Mouse (Mus musculus) layer of hippocampus, adult 9-11 months (tissue): ENCODE measurements around the gene Gm49368.
"Not testable (repeated sequence)": the region's sequence is repeated elsewhere in the genome, so short reads cannot be mapped to it uniquely, and the experiment has no call there.

Experiments used
- DNase-seq: peaks from one replicate; pipeline ENCODE4 v3.0.0; 2022

Gene Gm49368

DNA sequence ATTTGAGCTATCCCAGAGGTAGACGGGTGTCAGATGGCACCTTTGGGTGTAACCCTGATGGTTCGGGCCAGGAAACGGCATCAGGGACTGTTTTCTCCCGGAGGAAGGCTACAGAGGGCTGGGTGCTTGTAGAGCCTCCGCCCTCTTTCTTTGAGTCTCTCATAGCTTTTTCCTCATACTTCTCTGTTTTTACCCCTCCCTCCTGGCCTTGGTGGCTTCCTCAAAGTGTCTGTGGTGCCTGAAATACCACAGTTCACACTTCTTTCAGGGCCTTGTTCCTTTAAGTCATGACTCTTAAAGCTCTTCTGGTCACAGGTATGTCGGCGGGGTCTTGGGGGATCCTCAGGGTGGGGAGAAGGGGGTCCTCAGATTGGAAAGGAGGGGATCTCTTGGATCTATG lies at the start of gene Gm49368, which contains the start of gene Itgam:
Gene Gm49368, plus strand, starts transcription at position 228 of the 400 bp plus-strand sequence.
Gene Itgam, plus strand, starts transcription at position 185 of the 400 bp plus-strand sequence.
- no peak for DNase-seq

DNA sequence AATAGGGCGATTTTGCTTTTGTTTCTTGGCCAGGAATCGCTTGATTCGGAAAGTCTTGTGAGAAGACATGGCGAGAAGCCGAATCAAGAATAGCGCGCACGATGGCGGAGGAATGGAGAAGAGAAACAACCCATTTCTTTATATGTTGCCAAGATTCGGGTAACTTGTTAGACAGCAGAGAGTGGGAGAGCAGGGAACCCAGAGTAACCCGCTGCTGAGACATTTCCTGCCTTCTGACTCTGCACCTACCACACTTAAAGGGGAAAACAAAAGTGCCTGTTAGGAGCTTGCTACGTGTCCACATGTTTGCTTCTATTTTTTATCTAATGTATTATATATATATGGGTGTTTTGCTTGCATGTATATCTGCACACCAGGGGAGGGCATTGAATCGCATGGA lies 49.4 kb upstream of the Gm49368 start:
- DNase-seq: peak; percentile 70

DNA sequence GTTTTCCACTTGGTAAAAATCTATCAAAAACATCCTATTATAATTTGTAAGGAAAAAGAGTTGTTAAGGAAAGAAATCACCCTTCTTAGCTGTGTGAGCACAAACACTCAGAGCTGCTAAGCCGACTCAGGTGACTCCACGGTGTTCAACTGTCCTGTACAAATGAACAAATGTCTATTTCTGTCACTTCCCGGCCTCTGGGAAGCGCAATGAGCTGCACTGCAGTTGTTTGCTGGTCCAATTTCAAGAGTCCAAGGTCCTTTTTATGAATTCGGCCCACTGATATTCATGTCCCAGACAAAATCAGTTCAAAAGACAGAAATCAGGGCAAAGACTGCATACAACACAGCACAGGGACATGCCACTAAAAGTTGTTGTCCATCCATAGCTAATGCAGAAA lies 46.3 kb upstream of the Gm49368 start:
- not testable (repeated sequence) for DNase-seq

DNA sequence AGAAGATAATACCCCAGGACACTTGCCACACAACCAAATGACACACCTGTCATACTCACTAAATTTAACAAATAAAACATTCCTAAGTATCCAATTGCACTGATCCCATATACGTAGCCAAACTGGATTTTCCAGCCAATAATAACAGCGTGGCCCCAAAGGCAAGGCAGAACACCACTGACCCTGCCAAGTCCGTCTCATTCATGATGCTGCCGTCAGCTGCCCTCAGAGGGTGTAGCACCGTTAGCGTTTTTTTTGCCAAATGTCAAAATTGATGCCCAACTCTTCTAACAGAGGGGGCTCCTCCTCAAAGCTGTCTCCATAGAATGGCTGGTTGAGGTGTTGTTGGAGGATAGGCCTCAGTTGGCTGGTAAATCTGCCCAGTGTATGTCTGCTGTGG lies 45.8 kb upstream of the Gm49368 start:
- DNase-seq: no peak

DNA sequence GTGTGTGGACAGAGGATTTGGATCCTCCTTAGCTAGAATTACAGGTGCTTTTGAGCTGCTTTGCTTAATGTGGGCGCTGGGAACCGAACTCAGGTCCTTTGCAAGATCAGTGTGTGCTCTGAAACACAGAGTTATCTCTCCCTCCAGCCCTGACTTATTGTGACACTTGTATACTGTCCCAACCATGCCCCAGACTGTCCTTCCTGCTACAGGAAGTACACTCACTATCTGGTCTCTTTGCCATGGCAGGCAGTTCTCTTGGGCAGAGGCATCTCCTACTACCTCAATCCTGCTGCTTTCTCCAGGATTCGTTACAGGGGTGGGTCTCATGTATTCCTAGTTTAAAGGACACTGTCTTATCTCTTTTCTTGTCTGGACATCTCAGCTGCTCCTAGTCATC lies 44.2 kb upstream of the Gm49368 start:
- DNase-seq: no peak

DNA sequence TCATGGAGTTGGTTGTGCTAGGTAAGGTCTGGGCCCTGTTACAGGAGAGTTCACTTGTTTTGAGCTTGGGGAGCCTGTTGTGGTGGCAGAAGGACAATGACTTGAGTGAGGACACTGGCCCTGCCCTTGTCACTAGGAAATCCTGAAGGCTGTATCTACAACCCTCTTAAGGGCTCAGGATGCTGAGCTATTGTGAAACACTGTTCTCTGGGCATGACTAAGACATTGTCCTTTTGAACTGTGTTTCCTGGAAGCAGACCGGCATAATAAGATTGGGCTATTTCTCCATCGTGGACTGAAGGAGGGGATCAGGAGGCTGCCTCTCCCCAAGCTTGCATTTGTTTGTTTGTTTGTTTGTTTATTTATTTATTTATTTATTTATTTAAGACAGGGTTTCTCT lies 43.3 kb upstream of the Gm49368 start:
- DNase-seq: no peak

DNA sequence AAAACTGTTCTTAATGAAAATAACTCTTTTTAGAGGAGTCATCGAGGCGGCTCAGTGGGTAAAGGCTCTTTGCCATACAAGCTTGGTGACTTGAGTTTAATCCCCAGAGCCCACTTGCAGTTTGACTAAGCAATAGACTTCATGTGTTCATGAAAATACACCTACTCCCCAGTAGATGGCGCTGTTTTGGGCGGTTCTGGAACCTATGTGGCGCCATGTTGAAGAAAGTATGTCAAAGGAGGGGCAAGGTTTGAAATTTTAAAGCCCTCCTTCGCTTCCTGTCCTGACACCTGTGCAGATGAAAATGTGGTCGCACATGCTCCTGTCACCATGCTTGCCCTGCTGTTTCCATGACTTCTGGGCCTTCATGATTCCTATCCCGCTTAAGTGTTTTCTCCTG lies 39.5 kb upstream of the Gm49368 start:
- no peak for DNase-seq

DNA sequence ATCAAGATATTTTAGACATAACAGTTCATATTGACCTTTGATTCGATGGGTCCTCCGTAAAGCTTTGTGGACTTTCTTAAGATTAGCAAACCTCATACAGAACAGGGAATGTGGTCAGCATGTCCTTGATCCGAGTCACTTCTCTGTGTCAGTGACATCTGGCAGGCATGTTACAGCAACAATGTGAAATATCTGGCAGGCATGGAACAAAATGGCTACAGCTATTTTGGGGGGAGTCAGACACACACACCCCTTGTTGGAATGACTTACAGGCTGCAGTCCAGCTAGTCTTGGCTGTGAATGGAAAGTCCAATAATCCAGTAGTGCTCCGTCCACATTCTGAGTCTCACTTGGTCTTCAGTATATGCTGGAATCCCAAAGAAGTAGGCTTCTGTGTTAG lies 38.9 kb upstream of the Gm49368 start:
- DNase-seq: no peak

DNA sequence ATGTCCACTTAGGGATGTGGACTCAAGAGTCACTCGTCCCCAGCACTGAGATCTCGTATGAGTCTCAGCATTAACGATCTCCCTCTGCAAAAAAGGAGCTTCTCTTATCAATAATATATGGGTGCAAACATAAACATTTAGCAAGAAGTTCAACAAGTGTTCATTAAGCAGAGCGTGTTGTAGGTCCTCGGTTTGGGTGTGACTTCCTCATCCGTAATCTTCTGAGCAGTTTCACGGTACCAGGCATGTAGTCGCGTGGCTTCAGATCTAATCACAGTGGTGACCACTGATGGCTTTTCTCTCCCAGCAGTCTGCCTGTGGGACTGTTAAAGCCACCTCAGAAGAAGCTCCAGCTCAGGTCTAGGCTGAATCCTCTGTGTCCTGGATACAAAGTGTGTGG lies 38.1 kb upstream of the Gm49368 start:
- no peak for DNase-seq

DNA sequence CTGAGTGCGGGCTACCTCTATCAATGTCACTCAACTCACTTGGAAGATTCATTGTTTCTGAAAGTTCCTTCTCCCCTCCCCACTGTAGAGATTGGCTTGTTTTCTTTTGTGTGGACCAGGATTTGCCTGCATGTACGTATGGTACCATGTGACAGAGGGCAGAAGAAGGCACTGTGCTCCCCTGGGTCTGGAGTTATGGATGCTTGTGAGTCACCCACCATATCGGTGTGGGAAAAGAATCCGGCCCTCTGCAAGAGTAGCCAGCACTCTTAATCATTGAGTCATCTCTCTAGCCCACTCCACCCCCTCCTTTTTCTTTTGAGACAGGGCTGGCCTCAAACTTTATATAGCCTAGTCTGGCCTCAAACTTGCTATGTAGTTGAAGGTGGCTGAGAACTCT lies 37.6 kb upstream of the Gm49368 start:
- DNase-seq: no peak

DNA sequence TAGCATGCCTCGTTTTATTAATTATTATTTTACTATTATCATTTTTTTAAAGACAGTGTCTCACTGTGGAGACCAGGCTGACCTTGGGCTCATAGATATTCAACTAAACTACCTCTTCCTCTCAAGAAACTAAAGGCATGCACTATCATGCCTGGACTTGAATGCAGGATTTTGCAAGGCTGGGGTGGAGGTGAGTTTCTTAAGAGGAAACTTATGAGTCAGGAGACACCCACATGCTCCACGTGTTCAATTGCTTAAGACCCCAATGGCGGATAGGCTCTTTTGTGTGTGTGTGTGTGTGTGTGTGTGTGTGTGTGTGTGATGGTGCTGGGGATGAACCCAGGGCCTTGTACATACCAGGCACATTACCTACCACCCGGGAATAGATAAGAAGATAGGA lies 37.1 kb upstream of the Gm49368 start:
- no peak for DNase-seq

DNA sequence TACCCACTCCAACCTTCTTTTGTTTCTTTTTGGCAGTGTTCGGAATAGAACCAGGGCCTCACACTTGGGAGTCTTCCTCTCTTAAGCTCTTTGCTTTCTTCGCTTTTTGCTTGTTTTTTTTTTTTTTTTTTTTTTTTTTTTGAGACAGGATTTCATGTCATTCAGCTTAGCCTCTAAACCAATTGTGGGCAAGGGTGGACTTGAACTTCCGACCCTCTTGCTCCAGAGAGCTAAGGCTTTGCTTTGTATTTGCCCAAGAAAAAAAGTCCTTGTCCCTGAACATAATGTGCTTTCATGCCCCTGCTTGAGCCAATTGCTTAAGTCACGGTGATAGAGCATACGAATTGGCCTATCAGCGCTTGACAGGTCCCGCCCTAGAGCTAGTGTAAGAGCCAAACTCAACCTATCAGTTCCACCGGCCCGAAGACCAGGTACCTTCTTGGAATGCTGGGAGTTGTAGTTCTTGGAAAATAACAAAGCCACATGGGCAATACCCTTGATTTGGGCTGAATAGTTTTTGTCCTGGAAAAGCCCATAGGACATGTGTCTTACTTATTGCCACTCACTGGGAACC lies 31.0 kb upstream of the Gm49368 start:
- no peak for DNase-seq

DNA sequence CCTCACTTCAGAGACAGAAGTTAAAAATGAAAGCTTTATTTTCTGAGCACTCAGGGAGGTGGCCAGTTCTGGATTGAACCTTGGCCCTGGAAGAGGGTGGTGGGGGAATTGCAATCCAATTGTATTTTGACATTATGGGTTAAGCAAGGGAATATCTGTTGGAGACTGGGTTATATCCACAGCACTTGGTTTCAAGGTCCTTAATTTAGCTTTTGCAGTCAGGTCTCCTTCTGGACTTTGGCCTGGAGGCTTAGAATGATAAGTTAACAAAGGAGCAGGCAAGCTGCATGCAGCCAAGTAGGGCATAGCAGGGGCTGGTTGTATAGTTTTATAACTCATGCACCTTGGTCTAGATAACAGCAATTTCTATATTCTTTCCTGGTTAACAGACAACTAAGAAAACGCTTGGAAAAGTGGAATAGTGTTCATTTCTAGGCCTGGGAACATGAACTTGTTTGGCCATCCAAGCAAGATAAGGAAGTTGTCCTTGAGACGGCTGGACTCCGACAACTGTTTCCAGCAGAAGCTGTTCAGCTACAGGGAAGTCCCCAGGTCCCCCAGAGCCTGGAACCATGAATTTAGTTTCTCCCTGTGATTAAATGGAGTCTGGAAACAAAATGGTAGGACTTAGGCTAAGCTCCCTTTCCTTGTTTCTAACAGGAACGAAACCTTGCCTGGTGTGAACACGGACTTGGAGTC lies 30.0 kb upstream of the Gm49368 start:
- DNase-seq: no peak

DNA sequence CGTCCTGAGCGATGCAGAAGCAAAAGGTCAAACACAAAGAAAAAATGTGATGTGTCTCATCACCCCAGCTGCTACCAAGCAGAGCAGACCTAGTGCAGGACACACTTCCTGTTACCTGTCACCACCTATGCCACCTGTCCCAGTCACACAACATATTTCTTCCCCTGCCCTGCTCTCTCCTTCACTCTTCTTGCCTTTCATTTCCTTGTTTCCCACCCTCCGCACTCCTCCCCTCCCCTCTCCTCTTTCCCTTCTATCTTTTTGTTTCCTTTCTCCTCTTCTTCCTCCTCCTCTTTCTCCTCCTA lies 29.5 kb upstream of the Gm49368 start:
- DNase-seq: no peak

DNA sequence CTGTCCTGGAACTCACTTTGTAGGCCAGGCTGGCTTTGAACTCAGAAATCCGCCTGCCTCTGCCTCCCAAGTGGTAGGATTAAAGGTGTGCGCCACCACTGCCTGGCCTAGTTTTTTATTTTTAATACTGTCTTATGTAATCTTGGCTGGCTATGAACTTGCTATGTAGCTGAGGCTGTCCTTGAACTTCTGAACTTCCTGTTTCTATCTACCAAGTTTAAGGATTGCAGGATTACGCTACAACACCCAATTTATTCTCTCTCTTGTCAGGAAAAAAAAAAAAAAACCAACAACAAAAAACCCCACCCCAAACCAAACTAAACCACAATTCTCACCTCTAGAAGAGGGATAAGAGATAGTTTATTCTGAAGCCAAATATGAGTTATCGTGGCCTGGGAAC lies 28.9 kb upstream of the Gm49368 start:
- no peak for DNase-seq

DNA sequence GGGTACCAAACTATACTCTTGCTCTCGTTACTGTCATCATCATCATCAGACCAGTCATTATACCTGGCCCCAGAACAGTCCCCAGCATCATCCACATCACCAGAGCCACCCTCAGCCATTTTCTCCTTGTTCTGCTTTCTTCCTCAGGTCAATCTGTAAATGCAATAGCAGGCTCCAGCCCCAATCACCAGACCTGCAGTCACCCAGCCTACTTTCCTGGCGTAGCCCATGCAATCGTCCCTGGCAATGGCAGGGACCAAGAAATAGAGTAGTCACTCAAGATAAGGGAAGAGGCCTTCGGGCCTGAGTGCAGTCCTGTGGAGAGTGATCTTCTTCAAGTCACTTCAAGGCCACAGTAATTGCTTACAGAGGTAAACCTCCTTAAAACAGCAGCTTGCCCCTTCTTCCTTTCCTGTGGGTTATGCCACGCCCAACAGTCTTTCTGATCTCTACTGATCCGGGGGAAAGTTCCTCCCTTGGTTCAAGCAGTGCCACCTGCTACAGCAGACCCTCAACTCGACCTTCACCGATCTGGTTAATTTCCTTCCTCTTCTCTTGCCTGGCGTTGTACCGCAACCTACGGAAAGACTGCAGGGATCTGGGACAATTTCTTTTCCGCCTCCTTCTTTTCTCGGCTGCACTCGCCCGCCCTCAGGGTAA lies 20.2 kb upstream of the Gm49368 start:
- DNase-seq: not testable (repeated sequence)

DNA sequence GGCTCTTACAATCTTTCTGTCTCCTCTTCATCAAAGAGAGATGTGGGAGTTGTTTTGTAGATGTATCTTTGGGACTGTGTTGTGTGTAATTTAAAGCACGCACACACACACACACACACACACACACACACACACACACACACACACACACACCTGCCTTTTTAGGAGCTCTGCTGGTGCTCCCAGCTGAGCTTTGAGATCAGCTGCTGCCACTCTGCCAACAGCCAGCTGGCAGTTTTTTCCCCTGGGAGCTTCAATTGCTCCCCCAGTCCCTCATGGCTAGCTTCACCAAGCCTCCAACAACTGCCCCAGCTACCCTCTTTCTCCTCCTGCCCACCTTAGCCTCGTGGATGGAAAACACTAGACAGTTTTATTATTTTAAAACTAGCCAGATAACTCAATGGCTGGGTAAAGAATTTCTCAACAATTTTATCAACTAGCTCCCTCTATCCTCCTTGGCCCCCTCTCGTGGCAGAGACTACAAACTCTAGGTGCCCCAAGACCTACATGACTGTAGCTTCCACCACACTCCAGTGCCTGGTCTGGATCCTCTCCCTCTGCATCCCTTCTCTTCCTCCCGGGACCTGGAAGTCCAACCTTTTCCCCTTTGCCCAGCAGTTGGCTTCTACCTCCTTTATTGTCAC lies 18.2 kb upstream of the Gm49368 start:
- DNase-seq: no peak

DNA sequence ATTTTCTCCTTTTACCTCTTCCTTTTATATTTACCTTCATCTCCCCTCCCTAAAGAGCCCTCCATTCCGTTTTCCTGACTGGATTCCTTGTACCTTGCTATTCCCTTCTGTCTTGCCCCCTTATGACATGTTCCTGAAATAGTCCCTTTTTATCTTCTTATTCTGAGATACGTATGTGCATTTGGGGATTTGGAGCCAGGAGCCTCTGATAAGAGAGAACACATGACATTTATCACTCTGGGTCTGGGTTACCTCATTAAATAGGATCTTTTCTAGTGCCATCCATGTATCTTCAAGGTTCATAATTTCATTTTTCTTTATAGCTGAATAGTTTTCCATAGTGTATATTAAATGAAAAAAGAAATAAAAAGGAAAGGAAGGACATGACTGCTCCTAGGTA lies 16.8 kb upstream of the Gm49368 start:
- no peak for DNase-seq

DNA sequence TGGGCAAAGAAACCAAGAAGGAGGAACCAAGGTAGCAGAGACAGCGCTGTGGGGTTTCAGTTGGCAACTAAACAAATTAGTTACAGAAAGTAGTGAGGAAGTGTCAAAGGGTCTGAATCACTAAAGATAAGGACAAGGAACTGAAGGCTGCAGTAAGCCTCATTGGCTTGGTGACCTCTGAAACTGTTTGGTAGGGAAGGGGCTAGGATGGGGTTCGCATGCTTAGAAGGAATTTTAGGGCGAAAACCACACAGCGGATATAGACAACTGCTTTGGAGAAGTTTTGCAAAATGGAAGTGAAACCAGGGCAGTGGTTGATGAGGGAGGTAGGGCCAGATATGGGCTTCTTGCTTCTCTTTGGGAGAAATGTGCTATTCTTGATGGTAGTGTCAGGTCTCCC lies 13.7 kb upstream of the Gm49368 start:
- DNase-seq: peak; percentile 42

DNA sequence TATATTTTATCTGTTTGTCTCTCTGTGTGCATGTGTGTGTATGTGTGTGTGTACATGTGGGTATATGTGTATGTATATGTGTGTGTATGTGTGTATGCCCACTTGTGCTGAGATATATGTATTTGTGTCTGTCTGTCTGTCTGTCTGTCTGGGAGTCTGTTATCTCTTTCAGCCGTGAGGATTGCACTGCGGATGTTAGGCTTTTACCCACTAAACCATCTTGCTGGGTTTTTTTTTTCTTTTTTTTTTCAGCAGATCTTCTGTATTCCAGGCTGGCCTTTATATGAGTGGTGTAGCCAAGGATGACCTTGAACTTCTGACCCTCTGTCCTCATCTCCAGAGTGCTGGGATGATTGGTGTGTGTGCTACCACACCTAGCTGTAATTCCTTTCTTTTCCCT lies 13.2 kb upstream of the Gm49368 start:
- no peak for DNase-seq

DNA sequence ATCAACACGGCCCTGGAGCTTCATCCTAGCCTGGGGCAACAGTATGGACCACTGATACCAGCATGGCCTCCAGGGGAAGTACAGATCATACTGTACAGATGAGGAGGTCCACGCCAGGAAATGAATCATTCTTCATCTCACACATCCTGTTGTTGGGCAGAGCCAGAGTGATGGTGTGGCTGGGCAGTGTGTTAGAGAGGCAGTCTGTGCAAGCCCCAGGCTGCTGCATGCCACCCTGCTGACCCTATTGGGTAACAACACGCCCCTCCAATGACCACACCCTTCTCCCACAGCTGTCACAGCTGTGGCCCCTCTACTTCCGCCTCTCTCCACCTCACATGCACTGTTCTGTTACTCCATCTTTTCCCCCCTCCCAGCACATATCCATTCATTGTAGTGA lies 11.7 kb upstream of the Gm49368 start:
- no peak for DNase-seq

DNA sequence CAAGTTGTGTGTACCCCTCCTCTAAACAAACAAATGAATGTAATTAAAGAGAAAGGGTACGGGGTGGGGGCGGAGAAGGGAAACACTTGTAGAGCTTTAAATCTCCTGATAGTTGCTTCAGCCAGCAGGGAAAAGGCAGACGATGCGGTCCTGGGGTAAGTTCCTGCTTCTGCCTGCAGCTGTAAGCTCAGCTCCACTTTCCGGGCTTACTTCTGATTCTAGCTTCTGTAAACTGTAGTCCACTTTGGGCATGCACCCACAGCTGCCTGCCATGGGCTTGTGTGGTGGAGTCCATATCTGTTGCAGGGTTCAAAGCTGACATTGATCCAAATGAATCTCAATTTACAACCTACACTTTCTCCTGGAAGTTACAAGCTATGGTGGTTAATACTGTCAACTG lies 9.4 kb upstream of the Gm49368 start:
- no peak for DNase-seq

DNA sequence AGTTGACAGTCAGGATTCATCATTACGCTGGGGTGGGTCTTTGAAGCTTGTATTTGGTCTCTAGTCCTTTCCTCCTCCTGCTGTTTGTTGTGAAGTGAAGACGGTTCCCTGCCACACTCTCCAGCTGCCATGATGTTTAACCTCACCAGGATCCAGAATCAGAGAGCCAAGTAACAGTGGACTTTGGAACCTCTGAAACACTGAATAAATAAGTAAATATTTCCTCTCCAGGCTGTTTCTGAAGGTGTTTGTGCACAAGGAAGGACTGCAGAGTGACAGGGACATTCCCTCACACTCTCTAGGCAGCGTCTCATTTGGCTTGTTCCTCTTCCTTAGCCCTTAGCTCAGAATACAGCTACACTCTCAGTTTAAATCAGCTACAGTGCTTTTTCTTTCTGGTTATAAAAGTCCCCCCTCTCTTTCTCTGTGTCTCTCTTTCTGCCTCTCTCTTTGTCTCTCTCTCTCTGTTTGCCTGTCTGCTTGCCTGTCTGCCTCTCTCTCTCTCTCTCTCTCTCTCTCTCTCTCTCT lies 5.5 kb upstream of the Gm49368 start:
- DNase-seq: no peak

DNA sequence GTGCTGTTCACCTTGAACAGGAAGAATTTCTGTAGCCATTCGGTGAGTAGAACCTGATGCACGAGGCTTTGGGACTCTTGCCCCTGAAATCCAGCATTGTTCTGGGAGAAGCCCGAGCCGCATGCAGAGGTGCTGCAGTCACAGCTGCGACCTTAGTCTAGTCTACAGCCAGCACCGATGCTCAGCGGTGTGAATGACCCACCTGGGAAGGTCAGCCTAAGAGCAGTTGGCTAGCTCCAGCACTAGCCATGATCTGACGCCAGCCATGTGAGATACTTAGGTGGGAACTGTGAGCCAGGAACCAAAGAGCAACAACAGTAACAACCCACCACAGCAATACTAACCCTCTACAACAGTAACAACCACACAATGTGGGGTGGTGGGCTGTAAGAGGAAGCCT lies 4.6 kb upstream of the Gm49368 start:
- no peak for DNase-seq
